Mouse (Mus musculus) heart, adult 9 months (tissue): ENCODE measurements at regions not wholly inside any gene's neighbourhood (a gene's known extent, or its start where the extent isn't known, plus 50 kb on each side); places are given as distances from the start of the nearest gene placed in this dataset.
A peak's percentile ranks its signal among the peaks of the same experiment; 100 is the strongest.

Experiments
- DNase-seq, 2 experiments: peaks; one replicate each; pipeline ENCODE4 v3.0.0; 2022; ENCODE audit warnings: low spot score in 2 of 2

DNA sequence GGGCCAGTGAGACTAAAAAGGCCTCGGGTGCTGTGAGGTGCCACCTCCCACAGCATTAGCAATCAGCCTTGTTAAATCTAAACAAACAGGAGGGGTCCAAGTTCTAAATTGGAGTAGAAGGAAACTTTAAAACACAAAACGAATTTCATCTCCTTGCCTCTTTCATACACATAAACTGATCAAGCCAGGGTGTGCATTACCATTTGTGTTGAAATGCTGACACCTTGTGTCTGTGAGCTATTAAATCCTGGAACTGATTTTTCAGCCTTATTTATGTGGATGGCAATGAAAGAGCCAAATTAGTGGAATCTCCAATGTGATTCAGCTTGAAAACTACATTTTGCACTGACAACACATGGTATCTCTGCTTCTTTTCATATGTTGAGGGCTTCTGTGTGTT lies 114.8 kb downstream of the Pcsk1 start:
- DNase-seq, result no peak

DNA sequence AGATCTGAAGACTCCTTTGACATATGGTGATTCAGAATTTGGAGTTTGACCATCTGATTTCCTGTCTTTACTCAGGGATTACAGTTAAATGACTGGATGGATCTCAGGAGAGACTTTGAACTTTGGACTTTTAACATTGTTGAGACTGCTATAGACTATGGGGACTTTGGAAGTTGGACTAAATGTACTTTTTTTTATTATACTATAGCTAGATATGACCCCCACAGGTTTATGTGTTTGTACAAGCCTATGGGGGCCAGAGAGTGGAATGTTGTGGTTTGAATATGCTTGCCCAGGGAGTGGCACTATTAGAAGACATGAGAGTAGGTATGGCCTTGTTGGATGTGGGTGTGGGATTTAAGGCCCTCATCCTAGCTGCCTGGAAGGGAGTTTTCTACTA lies 134.3 kb downstream of the Pcsk1 start:
- no peak for DNase-seq

DNA sequence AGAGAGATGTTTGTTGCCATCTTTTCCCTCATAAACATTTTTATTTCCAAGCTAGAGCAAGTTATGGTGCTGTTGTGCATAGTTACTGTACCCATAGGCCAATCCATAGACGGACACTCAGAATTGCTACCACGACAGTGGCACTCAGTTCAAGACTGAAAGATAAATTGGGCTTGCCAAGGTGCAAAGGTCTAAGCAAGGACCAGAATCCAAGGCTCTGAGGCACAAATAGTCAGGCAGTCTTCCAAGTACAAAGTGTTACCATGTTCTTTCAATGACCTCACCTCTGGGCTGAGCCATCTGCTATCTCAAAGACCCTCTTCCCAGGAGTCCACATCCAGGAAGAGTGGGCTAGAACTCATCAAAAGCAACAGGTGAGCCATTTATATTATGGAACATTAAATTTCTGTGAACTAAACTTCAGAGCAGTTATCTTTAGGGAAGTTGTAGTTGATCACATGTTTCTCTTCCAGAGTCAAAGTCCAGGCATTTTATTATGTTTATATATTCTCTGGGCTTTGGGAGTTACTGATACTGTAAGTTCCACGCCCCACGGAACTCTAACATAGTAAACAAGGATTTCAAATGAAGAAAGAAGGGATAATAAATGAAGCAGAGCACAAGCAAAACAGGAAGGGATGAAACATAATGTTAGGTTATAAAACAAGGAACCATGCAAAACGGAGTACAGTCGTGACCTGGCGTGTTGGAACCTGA lies 136.1 kb downstream of the Pcsk1 start:
- no peak for DNase-seq

DNA sequence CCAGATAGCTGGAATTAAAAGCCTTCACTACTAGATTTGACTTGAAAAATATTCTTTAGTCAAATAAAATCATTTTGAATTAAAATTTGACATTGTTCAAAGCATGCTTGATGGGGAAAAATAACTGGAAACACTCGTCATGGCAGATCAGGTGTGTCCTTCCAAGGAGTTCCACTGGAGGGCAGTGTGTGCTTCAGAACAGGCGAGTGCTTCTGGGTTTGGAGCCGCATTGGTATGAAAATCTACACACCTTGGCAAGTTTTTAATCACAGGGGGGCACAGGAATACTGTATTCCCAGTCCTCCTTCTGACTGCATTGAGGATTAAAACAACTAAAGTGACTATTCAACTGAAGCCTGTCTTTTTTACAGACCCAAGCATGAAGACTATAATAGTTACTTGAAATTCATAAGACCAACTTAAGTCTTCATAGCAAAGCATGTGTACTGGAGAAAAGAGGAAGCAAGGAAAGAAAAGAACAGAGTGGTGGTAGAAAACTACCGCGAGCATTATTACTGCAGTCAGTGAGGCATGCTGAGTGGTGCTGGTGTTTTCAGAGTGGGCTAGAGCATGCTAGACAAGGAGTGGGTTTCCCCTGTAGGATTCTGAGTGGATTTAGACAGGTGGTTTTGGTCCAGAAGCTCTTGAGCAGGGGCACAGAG lies 138.1 kb downstream of the Pcsk1 start:
- peak in 1 of 2 experiments; percentile 3 for DNase-seq

DNA sequence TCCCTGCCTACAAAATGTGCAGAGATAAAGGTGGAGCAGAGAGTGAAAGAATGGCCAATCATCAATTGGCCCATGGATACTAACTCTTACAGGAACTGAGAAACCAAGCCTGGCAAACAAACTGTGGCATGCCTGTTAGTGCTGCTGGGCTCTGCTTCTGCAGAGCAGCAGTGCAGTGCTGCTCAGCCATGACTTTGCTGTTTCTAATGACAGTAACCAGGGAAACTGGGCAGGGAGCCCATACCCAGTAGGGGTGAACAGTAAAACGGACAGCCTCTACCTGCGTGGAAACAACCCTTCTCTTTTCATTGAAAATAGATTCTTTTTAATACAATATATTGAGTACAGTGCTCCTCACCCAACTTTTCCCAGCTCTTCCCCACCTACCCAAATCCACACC lies 146.8 kb downstream of the Pcsk1 start:
- DNase-seq, result peak in 1 of 2 experiments; percentile 22
